ENCODE assay signal across 14 mouse cellular contexts in genomic region chr15:84481259-84481877, GRCm38 (mm10). TPM values are rescaled to one million over a fixed set of nuclear protein-coding genes. Genes with fewer than 3 reads are reported as not detected.
DNase-seq lines count a peak whose midpoint lies in the region; ATAC-seq lines count a peak whose summit lies in the region.
"Had no signal": no experiment of that assay in that cellular context is flagged by ENCODE, and none has a peak within 500 bp of the region (broad histone marks: within the 10 kb centered on the region; RNA-seq: fewer than 3 reads in every experiment).

No protein-coding gene starts in this region.

- H3K4me1 ChIP-seq in forebrain, embryonic 12.5 days = peaks cover 37% of the 10 kb centered on the region
- H3K4me1 ChIP-seq in forebrain, embryonic 11.5 days (replicated peaks; ENCODE audit: control insufficient read depth, insufficient read depth, low read length) = peaks cover 3% of the 10 kb centered on the region; the same call in 1 of the 2 replicates
- peaks cover 29% of the 10 kb centered on the region for H3K4me1 ChIP-seq in hindbrain, embryonic 15.5 days (replicated peaks)
- peaks cover 11% of the 10 kb centered on the region for H3K4me1 ChIP-seq in midbrain, embryonic 16.5 days (ENCODE audit: control insufficient read depth, insufficient read depth, low read length)
- H3K4me1 ChIP-seq: megakaryocyte, embryonic 14.5 days had no signal

- no peak for ATAC-seq in forebrain, embryonic 12.5 days (ENCODE audit: low FRiP score)
- ATAC-seq in forebrain, embryonic 11.5 days (replicated peaks; ENCODE audit: low FRiP score) = no peak
- peak; percentile 37; the same call in 1 of the 2 replicates for ATAC-seq in hindbrain, embryonic 15.5 days (ENCODE audit: low FRiP score, low read depth)
- peak; percentile 49; the same call in 1 of the 2 replicates for ATAC-seq in midbrain, embryonic 16.5 days
- ATAC-seq: forebrain, embryonic 14.5 days; intestine, embryonic 16.5 days had no signal

- H3K9ac ChIP-seq in forebrain, embryonic 12.5 days = peak overlapping the region; percentile 29; the same call in 1 of the 2 replicates
- no peak overlapping the region for H3K9ac ChIP-seq in forebrain, embryonic 11.5 days (ENCODE audit: low read length)
- no peak overlapping the region for H3K9ac ChIP-seq in hindbrain, embryonic 15.5 days
- no peak overlapping the region for H3K9ac ChIP-seq in midbrain, embryonic 16.5 days (ENCODE audit: low read depth, low read length)
- H3K9ac ChIP-seq: lung, embryonic 14.5 days had no signal

- no peak overlapping the region for H3K4me2 ChIP-seq in forebrain, embryonic 12.5 days
- no peak overlapping the region for H3K4me2 ChIP-seq in forebrain, embryonic 11.5 days (ENCODE audit: low read depth, low read length, severe bottlenecking)
- no peak overlapping the region for H3K4me2 ChIP-seq in hindbrain, embryonic 15.5 days
- 0 out of 2 replicates have a peak overlapping the region, but pooled peaks have one; percentile 9 for H3K4me2 ChIP-seq in midbrain, embryonic 16.5 days (ENCODE audit: low read length)
- H3K4me2 ChIP-seq: lung, embryonic 14.5 days had no signal

- no peak overlapping the region for H3K27ac ChIP-seq in forebrain, embryonic 12.5 days
- H3K27ac ChIP-seq in forebrain, embryonic 11.5 days (ENCODE audit: low read depth, low read length) = no peak overlapping the region
- H3K27ac ChIP-seq in hindbrain, embryonic 15.5 days (replicated peaks) = no peak overlapping the region
- no peak overlapping the region for H3K27ac ChIP-seq in midbrain, embryonic 16.5 days (ENCODE audit: low read length)

- 41% methylated on average over 13 of the region's 13 CpGs for WGBS in forebrain, embryonic 12.5 days
- WGBS in forebrain, embryonic 11.5 days = 38% methylated on average over 13 of the region's 13 CpGs
- 40% methylated on average over 13 of the region's 13 CpGs for WGBS in hindbrain, embryonic 15.5 days
- 29% methylated on average over 13 of the region's 13 CpGs for WGBS in midbrain, embryonic 16.5 days

- no peak overlapping the region for H3K4me3 ChIP-seq in forebrain, embryonic 12.5 days (replicated peaks)
- no peak overlapping the region for H3K4me3 ChIP-seq in forebrain, embryonic 11.5 days (ENCODE audit: low read depth, low read length)
- H3K4me3 ChIP-seq in hindbrain, embryonic 15.5 days = no peak overlapping the region
- no peak overlapping the region for H3K4me3 ChIP-seq in midbrain, embryonic 16.5 days (ENCODE audit: low read depth, low read length)
- H3K4me3 ChIP-seq: megakaryocyte, embryonic 14.5 days had no signal

- no peaks in the 10 kb centered on the region for H3K9me3 ChIP-seq in forebrain, embryonic 12.5 days
- no peaks in the 10 kb centered on the region for H3K9me3 ChIP-seq in forebrain, embryonic 11.5 days (ENCODE audit: control insufficient read depth, low read length)
- no peaks in the 10 kb centered on the region for H3K9me3 ChIP-seq in hindbrain, embryonic 15.5 days
- no peaks in the 10 kb centered on the region for H3K9me3 ChIP-seq in midbrain, embryonic 16.5 days (replicated peaks; ENCODE audit: control insufficient read depth, low read length, poor library complexity, severe bottlenecking)

- peaks cover 22% of the 10 kb centered on the region; the same call in 1 of the 2 replicates for H3K27me3 ChIP-seq in forebrain, embryonic 12.5 days
- no peaks in the 10 kb centered on the region for H3K27me3 ChIP-seq in forebrain, embryonic 11.5 days (ENCODE audit: control insufficient read depth, insufficient read depth, low read length)
- H3K27me3 ChIP-seq in hindbrain, embryonic 15.5 days = no peaks in the 10 kb centered on the region
- H3K27me3 ChIP-seq in midbrain, embryonic 16.5 days (ENCODE audit: control insufficient read depth, insufficient read depth, low read depth, low read length) = no peaks in the 10 kb centered on the region

- no peak for DNase-seq in forebrain, embryonic 11.5 days (ENCODE audit: low spot score)
- DNase-seq in kidney, postnatal 10 days = peak; percentile 29
- no peak for DNase-seq in layer of hippocampus, postnatal 36 days
- DNase-seq in spleen, adult 18-20 months = no peak
- no peak for DNase-seq in thymus, postnatal 25 days
- DNase-seq: cerebellum, adult 9-10 months; gastrocnemius, postnatal 36 days; lung, embryonic 14.5 days had no signal

- H3K36me3 ChIP-seq in forebrain, embryonic 12.5 days (replicated peaks) = no peaks in the 10 kb centered on the region
- no peaks in the 10 kb centered on the region for H3K36me3 ChIP-seq in forebrain, embryonic 11.5 days (ENCODE audit: control insufficient read depth, insufficient read depth, low read length)
- H3K36me3 ChIP-seq in hindbrain, embryonic 15.5 days = no peaks in the 10 kb centered on the region
- no peaks in the 10 kb centered on the region for H3K36me3 ChIP-seq in midbrain, embryonic 16.5 days (ENCODE audit: control insufficient read depth, insufficient read depth, low read length)

RNA-seq across cellular contexts. Expression of gene Shisal1, which starts 34.5 kb away (rescaled TPM):
- polyA plus RNA-seq in forebrain, embryonic 12.5 days (2016; fragmentation: Nextera tagmentation; extraction: Ambion mirVana) = 8.7 and 9.2 TPM in 2 replicates
- polyA plus RNA-seq in forebrain, embryonic 11.5 days (2014; fragmentation: Nextera tagmentation; extraction: Ambion mirVana) = 3.8 and 4.4 TPM in 2 replicates
- 14.1 and 15.7 TPM in 2 replicates for polyA plus RNA-seq in hindbrain, embryonic 15.5 days (2015; fragmentation: Nextera tagmentation; extraction: Ambion mirVana)
- polyA plus RNA-seq in midbrain, embryonic 16.5 days (2015; fragmentation: Nextera tagmentation; extraction: Ambion mirVana) = 20.3 and 24.1 TPM in 2 replicates
- total RNA-seq in layer of hippocampus, postnatal 36 days (2021) = 10 to 100 TPM; 59.9 to 61.7 TPM

Comparison
In these comparisons a context has a peak if more than half of its experiments do, and no peak if none do; other contexts are left out.
1. ATAC-seq: peak in hindbrain, embryonic 15.5 days (single experiment) and midbrain, embryonic 16.5 days (single experiment); none in forebrain, embryonic 12.5 days (single experiment) and forebrain, embryonic 11.5 days (single experiment).